Mouse (Mus musculus) G1E (cell line): ENCODE results near the gene Pdgfc.

ENCODE experiments used
- CTCF ChIP-seq: IDR thresholded peaks from 2 replicates; pipeline ENCODE4 v1.5.1; 2012; ENCODE audit warnings: low read depth, low read length, inconsistent platforms, mixed read lengths
- GATA1 ChIP-seq: IDR thresholded peaks from 2 replicates; pipeline ENCODE4 v1.6.1; 2012; ENCODE audit warnings: borderline replicate concordance, low read length, inconsistent platforms, mixed read lengths
- GATA2 ChIP-seq: IDR thresholded peaks from 2 replicates; pipeline ENCODE4 v1.6.1; 2012; ENCODE audit warnings: low read depth, low read length, inconsistent platforms, borderline replicate concordance
- POLR2AphosphoS5 ChIP-seq: IDR thresholded peaks from 2 replicates; pipeline ENCODE4 v1.6.1; 2012; ENCODE audit warnings: low read depth, low read length, inconsistent platforms; ENCODE audit not compliant: insufficient replicate concordance
- TAL1 ChIP-seq: conservative IDR thresholded peaks from 2 replicates; pipeline ENCODE4 v1.6.1; 2012; ENCODE audit warnings: low read depth, low read length, inconsistent platforms, mixed read lengths

- TF ChIP-seq CTCF, result no peak
- no peak for TF ChIP-seq TAL1
- no peak for TF ChIP-seq GATA1
- TF ChIP-seq POLR2AphosphoS5, result no peak
- TF ChIP-seq GATA2, result no peak
These were observed 84.4 kb downstream of the Pdgfc start for GRCm38 (mm10) chr3:81120664-81121063.
